Mouse (Mus musculus) heart, postnatal 0 days (tissue): ENCODE data around the gene Gal3st2b.
A peak's percentile ranks its signal among the peaks of the same experiment; 100 is the strongest.

Source experiments
- CTCF ChIP-seq: IDR thresholded peaks from 2 replicates; pipeline ENCODE4 v1.5.1; 2016; ENCODE audit warnings: antibody characterized with exemption, control low read depth, low read depth
- EP300 ChIP-seq: IDR thresholded peaks from 2 replicates; pipeline ENCODE4 v1.6.1; 2016; ENCODE audit warnings: antibody characterized with exemption, low read depth

- TF ChIP-seq CTCF (peak; percentile 39), EP300 (no peak)
These were observed 70.7 kb downstream of the Gal3st2b start for GRCm38 (mm10) chr1:93988786-93989185.
